23 mouse cellular contexts compared by ENCODE assay signal in the genomic region with DNA sequence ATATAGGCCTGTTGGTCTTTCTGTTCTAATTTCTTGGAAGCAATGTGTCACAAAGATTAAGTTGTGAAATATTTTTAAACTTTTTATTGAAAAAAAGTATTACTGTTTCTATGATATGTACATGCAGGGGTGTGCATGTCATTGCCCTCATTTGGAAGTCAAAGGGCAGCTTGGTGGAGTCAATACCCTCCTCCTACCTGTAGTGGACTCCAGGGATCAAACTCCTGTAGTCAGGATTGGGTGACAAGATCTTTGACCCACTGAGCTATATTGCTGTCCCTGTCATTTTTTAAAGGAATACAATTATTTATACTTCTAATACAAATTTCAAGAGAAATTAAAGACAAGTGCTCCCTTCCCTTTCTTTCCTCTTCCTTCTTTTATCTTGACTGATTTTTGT.
A peak's percentile ranks its signal among the peaks of the same experiment; 100 is the strongest.
DNase-seq lines count a peak whose midpoint lies in the region; ATAC-seq and TF ChIP-seq lines count a peak whose summit lies in the region.
"Had no signal": no experiment of that assay in that cellular context is flagged by ENCODE, and none has a peak within 500 bp of the region (broad histone marks: within the 10 kb centered on the region; RNA-seq: fewer than 3 reads in every experiment).

No protein-coding gene starts in this region.

- no peak overlapping the region for H3K4me2 ChIP-seq in kidney, embryonic 14.5 days (replicated peaks; ENCODE audit: low read depth, low read length)
- H3K4me2 ChIP-seq in liver, postnatal 0 days (ENCODE audit: low read depth, low read length): no peak overlapping the region
- H3K4me2 ChIP-seq: embryonic facial prominence, embryonic 12.5 days; forebrain, embryonic 12.5 days had no signal

- TF ChIP-seq CTCF in kidney, adult 2 months (conservative IDR thresholded peaks at IDR 0.05; ENCODE audit: insufficient read depth, insufficient read length, low read depth, low read length): no peak
- TF ChIP-seq CTCF in liver, postnatal 0 days (IDR thresholded peaks at IDR 0.05; ENCODE audit: low read depth): no peak

- no peaks in the 10 kb centered on the region for H3K9me3 ChIP-seq in kidney, embryonic 14.5 days (ENCODE audit: control insufficient read depth, low read length)
- no peaks in the 10 kb centered on the region for H3K9me3 ChIP-seq in liver, postnatal 0 days (ENCODE audit: low read length)
- H3K9me3 ChIP-seq: embryonic facial prominence, embryonic 10.5 days; embryonic facial prominence, embryonic 12.5 days; forebrain, embryonic 10.5 days; forebrain, embryonic 12.5 days had no signal

- no peaks in the 10 kb centered on the region for H3K36me3 ChIP-seq in kidney, adult 2 months (ENCODE audit: control insufficient read depth, insufficient read depth, low read length)
- H3K36me3 ChIP-seq in kidney, embryonic 14.5 days (ENCODE audit: control insufficient read depth, insufficient read depth, low read length): no peaks in the 10 kb centered on the region
- H3K36me3 ChIP-seq in liver, postnatal 0 days (replicated peaks; ENCODE audit: insufficient read depth, low read length): no peaks in the 10 kb centered on the region
- H3K36me3 ChIP-seq: embryonic facial prominence, embryonic 10.5 days; embryonic facial prominence, embryonic 12.5 days; forebrain, embryonic 10.5 days; forebrain, embryonic 12.5 days had no signal

- peak; percentile 24 for DNase-seq in kidney, adult 2 months
- peak; percentile 2 to 7 for DNase-seq in kidney, postnatal 36 days
- DNase-seq in kidney, adult 18-20 months: no peak
- DNase-seq in liver, postnatal 0 days: no peak
- no peak for DNase-seq in liver
- DNase-seq: adrenal gland, postnatal 14 days; adrenal gland, postnatal 36 days; cerebellum, adult 11-12 months; cerebellum, adult 2 months; cerebellum, adult 9-10 months; cerebellum, postnatal 10 days; cerebellum, postnatal 25 days had no signal

- no peaks in the 10 kb centered on the region for H3K4me1 ChIP-seq in kidney, adult 2 months (ENCODE audit: control insufficient read depth, insufficient read depth, low read length)
- H3K4me1 ChIP-seq in kidney, embryonic 14.5 days (ENCODE audit: control insufficient read depth, insufficient read depth, low read length): no peaks in the 10 kb centered on the region
- H3K4me1 ChIP-seq in liver, postnatal 0 days (ENCODE audit: insufficient read depth): no peaks in the 10 kb centered on the region
- H3K4me1 ChIP-seq: embryonic facial prominence, embryonic 10.5 days; embryonic facial prominence, embryonic 12.5 days; forebrain, embryonic 10.5 days; forebrain, embryonic 12.5 days had no signal

- TF ChIP-seq EP300 in liver, postnatal 0 days (IDR thresholded peaks at IDR 0.05; ENCODE audit: low read depth): 0 out of 2 replicates have a peak, but pooled peaks have one; percentile 9

- ATAC-seq in kidney, embryonic 14.5 days (ENCODE audit: low FRiP score, low TSS enrichment): no peak
- ATAC-seq in liver, postnatal 0 days: peak; percentile 78
- ATAC-seq in erythroblast, adult 5-6 weeks (replicated peaks; ENCODE audit: low FRiP score, poor library complexity, severe bottlenecking): no peak
- ATAC-seq: activated CD4-positive, CD25-positive, alpha-beta regulatory T cell, adult 4 months; forebrain, embryonic 14.5 days; forebrain, embryonic 16.5 days; Patski had no signal

- no peak overlapping the region for H3K27ac ChIP-seq in kidney, adult 2 months (ENCODE audit: insufficient read depth, low read depth, low read length)
- H3K27ac ChIP-seq in kidney, embryonic 14.5 days (ENCODE audit: low read depth, low read length): no peak overlapping the region
- no peak overlapping the region for H3K27ac ChIP-seq in liver, postnatal 0 days (ENCODE audit: low read depth)
- H3K27ac ChIP-seq: embryonic facial prominence, embryonic 10.5 days; embryonic facial prominence, embryonic 12.5 days; forebrain, embryonic 10.5 days; forebrain, embryonic 12.5 days had no signal

- no peak overlapping the region for H3K4me3 ChIP-seq in kidney, adult 2 months (ENCODE audit: insufficient read depth, low read depth, low read length)
- H3K4me3 ChIP-seq in kidney, embryonic 14.5 days (ENCODE audit: low read length): no peak overlapping the region
- H3K4me3 ChIP-seq in liver, postnatal 0 days (ENCODE audit: low read depth, low read length): no peak overlapping the region
- H3K4me3 ChIP-seq: embryonic facial prominence, embryonic 10.5 days; embryonic facial prominence, embryonic 12.5 days; erythroblast, embryonic 14.5 days; forebrain, embryonic 10.5 days; forebrain, embryonic 12.5 days had no signal

- no peak for TF ChIP-seq POLR2A in kidney, adult 2 months (IDR thresholded peaks at IDR 0.05; ENCODE audit: low read depth, low read length)

- no peaks in the 10 kb centered on the region for H3K27me3 ChIP-seq in kidney, adult 2 months (replicated peaks; ENCODE audit: control insufficient read depth, insufficient read depth, low read length)
- no peaks in the 10 kb centered on the region for H3K27me3 ChIP-seq in kidney, embryonic 14.5 days (ENCODE audit: control insufficient read depth, insufficient read depth, low read length)
- H3K27me3 ChIP-seq in liver, postnatal 0 days (ENCODE audit: insufficient read depth, low read length): no peaks in the 10 kb centered on the region
- H3K27me3 ChIP-seq: embryonic facial prominence, embryonic 12.5 days; forebrain, embryonic 12.5 days; Patski had no signal

- no peak overlapping the region for H3K9ac ChIP-seq in kidney, embryonic 14.5 days (ENCODE audit: low read depth, low read length)
- H3K9ac ChIP-seq in liver, postnatal 0 days (replicated peaks): no peak overlapping the region
- H3K9ac ChIP-seq: embryonic facial prominence, embryonic 12.5 days; forebrain, embryonic 12.5 days had no signal

Comparison
In these comparisons a context has a peak if more than half of its experiments do, and no peak if none do; other contexts are left out.
1. DNase-seq: peak in kidney, adult 2 months (single experiment) and kidney, postnatal 36 days (2 of 2); none in kidney, adult 18-20 months (single experiment), liver, postnatal 0 days (single experiment) and liver (single experiment).